ENCODE assay signal across 8 mouse cellular contexts in genomic region chr7:140153383-140153782, GRCm38 (mm10). TPM values are rescaled to one million over a fixed set of nuclear protein-coding genes. Genes with fewer than 3 reads are reported as not detected.
DNase-seq lines count a peak whose midpoint lies in the region; ATAC-seq and TF ChIP-seq lines count a peak whose summit lies in the region.

No protein-coding gene starts in this region.

- no peaks in the 10 kb centered on the region for H3K36me3 ChIP-seq in heart, adult 2 months (ENCODE audit: control insufficient read depth, insufficient read depth, low read length)
- H3K36me3 ChIP-seq in heart, embryonic 15.5 days: no peaks in the 10 kb centered on the region
- peaks cover 3% of the 10 kb centered on the region; the same call in 1 of the 2 replicates for H3K36me3 ChIP-seq in limb, embryonic 12.5 days

- no peak overlapping the region for H3K27ac ChIP-seq in heart, adult 2 months
- H3K27ac ChIP-seq in heart, embryonic 15.5 days: no peak overlapping the region
- H3K27ac ChIP-seq in limb, embryonic 12.5 days: no peak overlapping the region

- H3K27me3 ChIP-seq in heart, adult 2 months (ENCODE audit: control insufficient read depth, insufficient read depth, low read length): peaks cover 3% of the 10 kb centered on the region
- H3K27me3 ChIP-seq in heart, embryonic 15.5 days: peaks cover 49% of the 10 kb centered on the region
- H3K27me3 ChIP-seq in limb, embryonic 12.5 days: peaks cover 64% of the 10 kb centered on the region

- intact Hi-C loops in heart, adult 2 months (cut with DNase I): no loop called here

- 0 out of 2 replicates have a peak overlapping the region, but pooled peaks have one; percentile 12 for H3K4me3 ChIP-seq in heart, adult 2 months
- peak overlapping the region; percentile 34 for H3K4me3 ChIP-seq in heart, embryonic 15.5 days
- H3K4me3 ChIP-seq in limb, embryonic 12.5 days (replicated peaks): peak overlapping the region; percentile 31

- no peak for TF ChIP-seq POLR2A in heart, adult 2 months (IDR thresholded peaks at IDR 0.05; ENCODE audit: insufficient read depth, low read depth, low read length)

- peak overlapping the region; percentile 58 for H3K4me2 ChIP-seq in heart, embryonic 15.5 days
- peak overlapping the region; percentile 54 for H3K4me2 ChIP-seq in limb, embryonic 12.5 days

- no peak for TF ChIP-seq CTCF in heart, adult 2 months (IDR thresholded peaks at IDR 0.05)

- no peak; the same call in 1 of the 2 replicates for ATAC-seq in heart, embryonic 15.5 days (replicated peaks; ENCODE audit: insufficient number of reproducible peaks, insufficient read depth, low FRiP score, low read depth)
- no peak for ATAC-seq in limb, embryonic 12.5 days (ENCODE audit: insufficient number of reproducible peaks, insufficient read depth, low FRiP score, low TSS enrichment, low read depth)

- no peak for TF ChIP-seq EP300 in heart, adult 2 months (IDR thresholded peaks at IDR 0.05; ENCODE audit: insufficient read depth, low read depth, low read length)

- H3K9me3 ChIP-seq in heart, embryonic 15.5 days (replicated peaks): no peaks in the 10 kb centered on the region
- no peaks in the 10 kb centered on the region for H3K9me3 ChIP-seq in limb, embryonic 12.5 days

- peak overlapping the region; percentile 46; the same call in 1 of the 2 replicates for H3K9ac ChIP-seq in heart, adult 2 months (ENCODE audit: low read depth, low read length)
- peak overlapping the region; percentile 15; the same call in 1 of the 2 replicates for H3K9ac ChIP-seq in heart, embryonic 15.5 days
- peak overlapping the region; percentile 53; the same call in 1 of the 2 replicates for H3K9ac ChIP-seq in limb, embryonic 12.5 days (replicated peaks)

- WGBS in heart, adult 2 months: 6% methylated on average over 28 of the region's 28 CpGs
- WGBS in heart, embryonic 15.5 days: 4% methylated on average over 28 of the region's 28 CpGs
- 5% methylated on average over 28 of the region's 28 CpGs for WGBS in limb, embryonic 12.5 days

- H3K79me2 ChIP-seq in heart, adult 2 months (replicated peaks; ENCODE audit: control insufficient read depth, insufficient read depth, low read length): no peaks in the 10 kb centered on the region

- H3K4me1 ChIP-seq in heart, adult 2 months (ENCODE audit: control insufficient read depth, insufficient read depth, low read length): no peaks in the 10 kb centered on the region
- H3K4me1 ChIP-seq in heart, embryonic 15.5 days (replicated peaks): peaks cover 12% of the 10 kb centered on the region
- H3K4me1 ChIP-seq in limb, embryonic 12.5 days (replicated peaks): peaks cover 14% of the 10 kb centered on the region

- DNase-seq in heart, adult 2 months: peak; percentile 10 to 35
- DNase-seq in heart, adult 8-10 months (ENCODE audit: low spot score): no peak
- DNase-seq in ES-CJ7 (ENCODE audit: low read depth, low spot score): peak; percentile 19
- peak; percentile 34 for DNase-seq in embryo, embryonic 10 days (ENCODE audit: low spot score)
- peak; percentile 59 for DNase-seq in retina, embryonic 14.5 days (ENCODE audit: low spot score)
- DNase-seq in urinary bladder, postnatal 4 days (ENCODE audit: low spot score in 2 of 2): no peak

RNA-seq across cellular contexts. Expression of gene Sprn, which starts 1.3 kb away (rescaled TPM):
- total RNA-seq in heart, adult 2 months (2021): under 1 TPM; 0.52 TPM
- polyA plus RNA-seq in heart, adult 2 months (2012; rRNA removed): 0.85 and 1.9 TPM in 2 replicates
- total RNA-seq in heart, adult 8-10 months (2022): 1 to 10 TPM in 1 of 4 experiments, under 1 TPM in 3; 0.23 to 1.2 (median 0.64) TPM
- 0.05 and 0.36 TPM in 2 replicates for polyA plus RNA-seq in heart, embryonic 15.5 days (2015; fragmentation: Nextera tagmentation; extraction: Ambion mirVana)
- 0.10 and 0.14 TPM in 2 replicates for polyA plus RNA-seq in limb, embryonic 12.5 days (2016; fragmentation: Nextera tagmentation; extraction: Ambion mirVana)

RNA-seq across cellular contexts. Expression of gene Olfr522, which starts 11.2 kb away (rescaled TPM):
- total RNA-seq in heart, adult 2 months (2021): not detected
- not detected in 2 replicates for polyA plus RNA-seq in heart, adult 2 months (2012; rRNA removed)
- not detected for total RNA-seq in heart, adult 8-10 months (2022)
- polyA plus RNA-seq in heart, embryonic 15.5 days (2015; fragmentation: Nextera tagmentation; extraction: Ambion mirVana): not detected in 2 replicates
- polyA plus RNA-seq in limb, embryonic 12.5 days (2016; fragmentation: Nextera tagmentation; extraction: Ambion mirVana): not detected in 2 replicates

RNA-seq across cellular contexts. Expression of gene Mtg1, which starts 16.0 kb away (rescaled TPM):
- total RNA-seq in heart, adult 2 months (2021): 10 to 100 TPM; 25.2 to 27.3 TPM
- 46.2 and 68.8 TPM in 2 replicates for polyA plus RNA-seq in heart, adult 2 months (2012; rRNA removed)
- 10 to 100 TPM; 24.2 to 32.4 (median 29.3) TPM for total RNA-seq in heart, adult 8-10 months (2022)
- 27.8 and 33.4 TPM in 2 replicates for polyA plus RNA-seq in heart, embryonic 15.5 days (2015; fragmentation: Nextera tagmentation; extraction: Ambion mirVana)
- 20.2 and 22.6 TPM in 2 replicates for polyA plus RNA-seq in limb, embryonic 12.5 days (2016; fragmentation: Nextera tagmentation; extraction: Ambion mirVana)

RNA-seq across cellular contexts. Expression of gene Olfr523, which starts 19.6 kb away (rescaled TPM):
- total RNA-seq in heart, adult 2 months (2021): not detected
- polyA plus RNA-seq in heart, adult 2 months (2012; rRNA removed): not detected in 2 replicates
- total RNA-seq in heart, adult 8-10 months (2022): not detected
- not detected in 2 replicates for polyA plus RNA-seq in heart, embryonic 15.5 days (2015; fragmentation: Nextera tagmentation; extraction: Ambion mirVana)
- not detected in 2 replicates for polyA plus RNA-seq in limb, embryonic 12.5 days (2016; fragmentation: Nextera tagmentation; extraction: Ambion mirVana)

RNA-seq across cellular contexts. Expression of gene Echs1, which starts 37.1 kb away (rescaled TPM):
- 100 to 1,000 TPM; 438 to 535 TPM for total RNA-seq in heart, adult 2 months (2021)
- 473 and 490 TPM in 2 replicates for polyA plus RNA-seq in heart, adult 2 months (2012; rRNA removed)
- total RNA-seq in heart, adult 8-10 months (2022): 100 to 1,000 TPM; 476 to 541 (median 510) TPM
- 192 and 217 TPM in 2 replicates for polyA plus RNA-seq in heart, embryonic 15.5 days (2015; fragmentation: Nextera tagmentation; extraction: Ambion mirVana)
- polyA plus RNA-seq in limb, embryonic 12.5 days (2016; fragmentation: Nextera tagmentation; extraction: Ambion mirVana): 166 and 175 TPM in 2 replicates

Comparison
In these comparisons a context has a peak if more than half of its experiments do, and no peak if none do; other contexts are left out.
1. DNase-seq: peak in heart, adult 2 months (2 of 2), ES-CJ7 (single experiment), embryo, embryonic 10 days (single experiment) and retina, embryonic 14.5 days (single experiment); none in heart, adult 8-10 months (single experiment) and urinary bladder, postnatal 4 days (0 of 2).
2. Peak in every context shown above with its lines, with median percentiles within 50 percentile points of each other: H3K4me3 ChIP-seq and H3K9ac ChIP-seq.